ENCODE assay signal across 27 mouse cellular contexts in the genomic region with DNA sequence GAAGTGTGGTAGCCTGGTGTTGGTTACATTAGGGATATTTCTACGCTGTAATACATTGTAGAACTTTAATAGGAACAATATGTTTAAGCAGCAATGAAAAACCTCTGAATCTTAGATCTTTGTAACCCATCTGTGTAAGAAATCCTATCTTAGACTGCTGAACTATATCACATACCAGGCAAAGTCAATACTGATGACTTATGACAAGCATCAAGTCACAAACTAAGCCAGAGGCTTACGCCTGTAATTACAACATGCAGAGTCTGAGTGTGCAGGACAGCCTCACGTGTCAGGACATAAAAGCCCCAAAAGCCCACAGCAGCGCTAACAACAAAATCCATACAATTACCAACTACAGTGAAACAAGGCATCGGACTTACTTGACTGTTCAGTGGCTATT.
"Had no signal": no experiment of that assay in that cellular context is flagged by ENCODE, and none has a peak within 500 bp of the region (broad histone marks: within the 10 kb centered on the region; RNA-seq: fewer than 3 reads in every experiment).

No protein-coding gene starts in this region.

- H3K27me3 ChIP-seq: heart, embryonic 12.5 days; hindbrain, embryonic 12.5 days; hindbrain, embryonic 15.5 days; kidney, embryonic 15.5 days; limb, embryonic 13.5 days; limb, embryonic 15.5 days; liver, embryonic 12.5 days had no signal

- H3K9me3 ChIP-seq: heart, embryonic 10.5 days; heart, embryonic 12.5 days; hindbrain, embryonic 10.5 days; hindbrain, embryonic 12.5 days; hindbrain, embryonic 15.5 days; kidney, embryonic 15.5 days; limb, embryonic 13.5 days; limb, embryonic 15.5 days; liver, embryonic 12.5 days had no signal

- ATAC-seq: hindbrain, postnatal 0 days; intestine, embryonic 16.5 days; liver, embryonic 12.5 days had no signal

- H3K27ac ChIP-seq: gastrocnemius, adult 2 months; heart, embryonic 10.5 days; hindbrain, embryonic 10.5 days; hindbrain, embryonic 12.5 days; hindbrain, embryonic 15.5 days; hindbrain, postnatal 0 days; kidney, embryonic 15.5 days; kidney, postnatal 0 days; limb, embryonic 13.5 days; limb, embryonic 15.5 days; liver, embryonic 12.5 days; liver, embryonic 14.5 days had no signal

- H3K4me1 ChIP-seq: hindbrain, embryonic 10.5 days; hindbrain, embryonic 12.5 days; hindbrain, embryonic 15.5 days had no signal

- DNase-seq: gastrocnemius, adult 2 months; gastrocnemius, postnatal 10 days; gastrocnemius, postnatal 25 days; heart, adult 18-20 months; heart, postnatal 10 days; heart, postnatal 4 days; kidney, adult 11 months; kidney, adult 2 months; kidney, adult 9 months; kidney, postnatal 14 days; kidney, postnatal 36 days; layer of hippocampus, adult 9-11 months; layer of hippocampus, postnatal 36 days; left cerebral cortex, postnatal 4 days had no signal

- H3K4me3 ChIP-seq: gastrocnemius, adult 2 months; heart, embryonic 10.5 days; heart, embryonic 12.5 days; hindbrain, embryonic 10.5 days; hindbrain, embryonic 12.5 days; hindbrain, embryonic 15.5 days; kidney, embryonic 15.5 days; limb, embryonic 13.5 days; limb, embryonic 15.5 days; liver, embryonic 12.5 days had no signal

- H3K9ac ChIP-seq: heart, embryonic 12.5 days; hindbrain, embryonic 12.5 days; hindbrain, embryonic 15.5 days; kidney, embryonic 15.5 days; limb, embryonic 13.5 days; limb, embryonic 15.5 days; liver, embryonic 12.5 days; liver, embryonic 14.5 days had no signal

- H3K4me2 ChIP-seq: heart, embryonic 12.5 days; hindbrain, embryonic 12.5 days; hindbrain, embryonic 15.5 days; kidney, embryonic 15.5 days; limb, embryonic 13.5 days; limb, embryonic 15.5 days; liver, embryonic 12.5 days had no signal
